Mouse (Mus musculus) megakaryocyte, embryonic 14.5 days (primary cell): Measurements from ENCODE around the gene Dnah9. TPM values are rescaled to one million over a fixed set of nuclear protein-coding genes. Genes with fewer than 3 reads are reported as not detected.

Source experiments
- H3K27me3 ChIP-seq: replicated peaks from 2 replicates; pipeline ENCODE3; 2012; ENCODE audit warnings: inconsistent platforms
- H3K36me3 ChIP-seq: replicated peaks from 2 replicates; pipeline ENCODE3; 2012; ENCODE audit warnings: low read length, inconsistent platforms, mixed read lengths
- H3K4me1 ChIP-seq: 2 replicates; pipeline ENCODE4 v1.6.1; 2012; ENCODE audit warnings: inconsistent platforms
- H3K4me3 ChIP-seq: replicated peaks from 2 replicates; pipeline ENCODE3; 2012; ENCODE audit warnings: moderate library complexity, mild to moderate bottlenecking, inconsistent platforms
- H3K9me3 ChIP-seq: 2 replicates; pipeline ENCODE4 v1.6.1; 2012; ENCODE audit warnings: inconsistent platforms
- FLI1 ChIP-seq: IDR thresholded peaks from 2 replicates; pipeline ENCODE4 v1.6.1; 2012; ENCODE audit warnings: low read length, inconsistent platforms, mixed read lengths
- GATA1 ChIP-seq: IDR thresholded peaks from 3 replicates; pipeline ENCODE4 v1.6.1; 2012; ENCODE audit warnings: mixed read lengths, low read length, inconsistent platforms, borderline replicate concordance
- polyA plus RNA-seq: library from polyadenylated mRNA; stranded (reverse); fragments of >175 nt; gene quantifications from 2 replicates; pipeline ENCODE4 v1.2.3, GENCODE M21; 2012; ENCODE audit warnings: low replicate concordance; ENCODE audit not compliant: insufficient read depth

Gene Dnah9
- polyA plus RNA-seq, 1 experiment: not detected

DNA sequence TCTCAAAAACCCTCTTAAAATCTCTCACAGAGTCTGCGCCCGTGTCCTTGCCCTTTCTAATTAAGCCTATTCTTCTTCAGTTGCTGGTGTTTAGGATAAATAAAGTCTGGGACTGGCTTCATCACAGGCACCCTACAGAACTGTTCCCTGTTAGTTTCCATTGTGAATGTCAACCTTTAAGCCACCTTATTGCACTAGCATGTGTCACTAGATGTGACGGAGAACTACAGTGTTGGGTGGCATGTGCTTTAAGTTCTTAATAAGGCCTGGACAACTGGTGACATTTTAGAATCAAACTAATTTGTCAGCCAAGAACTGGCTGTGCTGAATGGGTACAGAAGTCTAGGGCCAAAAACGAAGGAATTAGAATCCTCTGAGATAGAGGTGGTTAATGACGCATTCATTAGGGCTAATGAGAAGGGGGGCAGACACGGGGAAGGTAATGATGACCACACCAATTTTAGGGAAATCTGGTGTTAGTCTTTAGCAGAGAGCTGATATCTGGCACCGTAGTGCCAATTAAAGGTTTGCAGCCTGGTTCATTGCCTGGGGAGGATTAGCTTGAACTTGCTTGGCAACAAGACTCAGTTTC is 84.6 kb downstream of the Dnah9 start:
- no peaks in the 10 kb centered on the region for H3K36me3 ChIP-seq
- no peak overlapping the region for H3K4me3 ChIP-seq
- peaks cover 8% of the 10 kb centered on the region; the same call in 1 of the 2 replicates for H3K9me3 ChIP-seq
- no peaks in the 10 kb centered on the region for H3K27me3 ChIP-seq
- no peak for TF ChIP-seq GATA1
- H3K4me1 ChIP-seq: no peaks in the 10 kb centered on the region

DNA sequence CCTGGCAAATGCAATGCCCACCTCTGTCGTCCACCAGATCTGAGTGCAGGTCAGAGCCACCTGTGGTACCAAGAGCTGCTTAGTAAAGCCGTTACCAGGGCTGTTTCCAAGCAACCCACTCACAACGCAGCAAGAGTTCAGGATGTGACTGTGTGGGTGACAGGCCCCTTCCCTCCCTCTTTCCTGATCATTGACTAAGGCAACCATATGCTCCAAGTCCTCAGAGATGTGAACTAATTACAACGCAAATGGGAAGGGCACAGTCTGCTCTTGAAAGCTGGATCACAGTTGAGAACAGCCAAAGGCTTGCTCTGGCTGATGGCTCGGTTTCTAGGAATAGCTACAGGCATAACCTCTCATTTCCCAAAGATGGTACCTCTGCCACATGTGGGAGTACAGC is 95.4 kb downstream of the Dnah9 start:
- H3K4me1 ChIP-seq: no peaks in the 10 kb centered on the region
- H3K4me3 ChIP-seq: no peak overlapping the region
- H3K9me3 ChIP-seq: peaks cover 16% of the 10 kb centered on the region
- TF ChIP-seq FLI1: no peak
- no peak for TF ChIP-seq GATA1
- H3K36me3 ChIP-seq: no peaks in the 10 kb centered on the region
- H3K27me3 ChIP-seq: no peaks in the 10 kb centered on the region

GRCm38 (mm10) chr11:66058956-66059355 is 109.4 kb downstream of the Dnah9 start:
- H3K27me3 ChIP-seq: no peaks in the 10 kb centered on the region
- H3K9me3 ChIP-seq: no peaks in the 10 kb centered on the region
- no peaks in the 10 kb centered on the region for H3K4me1 ChIP-seq
- no peaks in the 10 kb centered on the region for H3K36me3 ChIP-seq
- no peak for TF ChIP-seq GATA1
- TF ChIP-seq FLI1: no peak
- no peak overlapping the region for H3K4me3 ChIP-seq

GRCm38 (mm10) chr11:66051294-66051693 is 117.1 kb downstream of the Dnah9 start:
- Histone ChIP-seq H3K4me1 (no peaks in the 10 kb centered on the region), H3K4me3 (no peak overlapping the region), H3K27me3 (no peaks in the 10 kb centered on the region), H3K9me3 (no peaks in the 10 kb centered on the region), H3K36me3 (no peaks in the 10 kb centered on the region)
- TF ChIP-seq GATA1: no peak
- TF ChIP-seq FLI1: no peak

DNA sequence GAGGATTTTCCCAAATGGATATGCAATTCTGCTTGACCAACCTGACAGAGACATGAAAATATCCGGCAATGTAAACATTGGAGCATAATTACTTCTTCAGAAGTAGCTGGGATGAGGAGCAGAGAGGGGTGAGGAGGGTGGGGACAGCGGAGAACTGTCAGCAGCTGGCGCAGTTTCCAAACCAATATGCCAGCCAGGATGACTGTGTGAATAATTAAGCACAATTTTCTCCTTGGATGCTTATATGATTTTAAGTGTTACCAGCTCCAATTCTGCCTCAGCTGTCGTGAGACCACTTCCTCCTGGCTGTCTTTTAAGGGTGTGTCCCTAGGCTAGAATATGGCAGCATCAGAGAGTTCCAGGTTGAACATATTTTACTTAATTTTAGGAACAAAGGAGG is 119.2 kb downstream of the Dnah9 start:
- Histone ChIP-seq H3K36me3 (no peaks in the 10 kb centered on the region), H3K9me3 (no peaks in the 10 kb centered on the region), H3K27me3 (no peaks in the 10 kb centered on the region), H3K4me3 (no peak overlapping the region), H3K4me1 (no peaks in the 10 kb centered on the region)
- TF ChIP-seq FLI1 (no peak), GATA1 (no peak)

GRCm38 (mm10) chr11:66046594-66047193 is 121.7 kb downstream of the Dnah9 start:
- no peaks in the 10 kb centered on the region for H3K4me1 ChIP-seq
- no peaks in the 10 kb centered on the region for H3K9me3 ChIP-seq
- no peaks in the 10 kb centered on the region for H3K27me3 ChIP-seq
- no peaks in the 10 kb centered on the region for H3K36me3 ChIP-seq
- no peak overlapping the region for H3K4me3 ChIP-seq
- no peak for TF ChIP-seq FLI1
- TF ChIP-seq GATA1: no peak

- Histone ChIP-seq H3K4me3 (no peak overlapping the region), H3K27me3 (no peaks in the 10 kb centered on the region), H3K9me3 (no peaks in the 10 kb centered on the region), H3K36me3 (no peaks in the 10 kb centered on the region), H3K4me1 (no peaks in the 10 kb centered on the region)
- TF ChIP-seq GATA1: no peak
- TF ChIP-seq FLI1: no peak
Measured at GRCm38 (mm10) chr11:66043635-66044034, 124.7 kb downstream of the Dnah9 start.

DNA sequence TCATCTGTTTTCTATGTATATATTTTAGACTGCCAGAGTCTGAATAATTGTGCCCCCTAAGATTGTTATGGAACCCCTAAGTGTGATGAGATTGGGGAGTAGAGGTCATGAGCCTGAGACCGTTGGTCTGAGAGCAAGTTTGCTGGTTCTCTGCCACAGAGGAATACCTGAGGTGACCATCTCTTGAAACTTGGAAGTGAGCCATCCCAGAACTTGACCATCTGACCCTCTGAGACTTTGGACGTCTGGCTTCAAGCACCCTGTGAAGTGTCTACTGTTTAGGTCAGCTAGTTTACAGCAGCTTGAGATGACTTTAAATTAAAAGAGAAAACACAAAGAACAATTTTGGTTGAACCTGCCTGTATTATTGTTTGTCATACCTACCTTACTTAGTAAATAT is 125.8 kb downstream of the Dnah9 start:
- Histone ChIP-seq H3K4me1 (no peaks in the 10 kb centered on the region), H3K27me3 (no peaks in the 10 kb centered on the region), H3K9me3 (no peaks in the 10 kb centered on the region), H3K4me3 (no peak overlapping the region), H3K36me3 (no peaks in the 10 kb centered on the region)
- no peak for TF ChIP-seq GATA1
- no peak for TF ChIP-seq FLI1

- no peak overlapping the region for H3K4me3 ChIP-seq
- no peaks in the 10 kb centered on the region for H3K4me1 ChIP-seq
- TF ChIP-seq FLI1 (no peak), GATA1 (no peak)
- no peaks in the 10 kb centered on the region for H3K27me3 ChIP-seq
- no peaks in the 10 kb centered on the region for H3K36me3 ChIP-seq
- H3K9me3 ChIP-seq: no peaks in the 10 kb centered on the region
Measured at GRCm38 (mm10) chr11:66025728-66026127, 142.6 kb downstream of the Dnah9 start.

GRCm38 (mm10) chr11:65975871-65976270 is 192.5 kb downstream of the Dnah9 start:
- TF ChIP-seq FLI1 (no peak), GATA1 (no peak)
- Histone ChIP-seq H3K27me3 (no peaks in the 10 kb centered on the region), H3K4me1 (no peaks in the 10 kb centered on the region), H3K9me3 (no peaks in the 10 kb centered on the region), H3K36me3 (no peaks in the 10 kb centered on the region), H3K4me3 (no peak overlapping the region)

- Histone ChIP-seq H3K36me3 (no peaks in the 10 kb centered on the region), H3K4me1 (no peaks in the 10 kb centered on the region), H3K4me3 (no peak overlapping the region), H3K9me3 (no peaks in the 10 kb centered on the region), H3K27me3 (no peaks in the 10 kb centered on the region)
- no peak for TF ChIP-seq FLI1
- TF ChIP-seq GATA1: no peak
Measured at GRCm38 (mm10) chr11:65930796-65931195, 237.6 kb downstream of the Dnah9 start.

- Histone ChIP-seq H3K36me3 (no peaks in the 10 kb centered on the region), H3K4me1 (no peaks in the 10 kb centered on the region), H3K4me3 (no peak overlapping the region), H3K9me3 (no peaks in the 10 kb centered on the region), H3K27me3 (no peaks in the 10 kb centered on the region)
- TF ChIP-seq GATA1 (no peak), FLI1 (no peak)
Measured at GRCm38 (mm10) chr11:65930359-65930758, 238.0 kb downstream of the Dnah9 start.
